Mouse (Mus musculus) urinary bladder, adult 2 months (tissue): ENCODE data around the gene Wnt3a. TPM values are rescaled to one million over a fixed set of nuclear protein-coding genes. Genes with fewer than 3 reads are reported as not detected.

Experiments
- DNase-seq: peaks from one replicate; pipeline ENCODE4 v3.0.0; 2022; ENCODE audit warnings: low spot score
- polyA plus RNA-seq: library from polyadenylated mRNA; depleted of rRNA; stranded (reverse); fragments of >200 nt; gene quantifications from 2 replicates; pipeline ENCODE4 v1.2.3, GENCODE M21; 2012

Gene Wnt3a
- polyA plus RNA-seq, 1 experiment = 0.03 TPM

- DNase-seq = no peak
Observed at GRCm38 (mm10) chr11:59262308-59262707, 28.2 kb downstream of the Wnt3a start.

- no peak for DNase-seq
Observed at GRCm38 (mm10) chr11:59260706-59261493, 29.7 kb downstream of the Wnt3a start.

DNA sequence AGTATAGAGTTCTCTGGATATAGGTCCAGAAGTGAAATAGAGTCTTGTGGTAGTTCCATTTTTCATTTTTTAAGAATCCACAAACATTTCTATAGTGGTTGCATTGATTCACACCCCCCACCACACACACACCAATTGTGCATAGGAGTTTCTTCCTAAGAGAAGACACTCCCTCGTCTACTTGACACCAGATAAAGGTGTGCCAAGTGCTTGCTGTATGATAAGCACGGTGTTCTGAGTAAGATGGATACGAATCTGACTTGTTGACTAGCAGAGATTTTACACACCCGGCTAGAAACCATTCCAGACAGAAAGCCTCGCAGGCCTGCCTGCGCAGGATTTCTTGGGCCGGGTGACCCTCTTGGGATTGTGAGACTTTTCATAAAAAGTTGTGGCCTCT, 30.9 kb downstream of the Wnt3a start:
- DNase-seq = no peak

GRCm38 (mm10) chr11:59248101-59248500, 42.5 kb downstream of the Wnt3a start:
- no peak for DNase-seq

DNA sequence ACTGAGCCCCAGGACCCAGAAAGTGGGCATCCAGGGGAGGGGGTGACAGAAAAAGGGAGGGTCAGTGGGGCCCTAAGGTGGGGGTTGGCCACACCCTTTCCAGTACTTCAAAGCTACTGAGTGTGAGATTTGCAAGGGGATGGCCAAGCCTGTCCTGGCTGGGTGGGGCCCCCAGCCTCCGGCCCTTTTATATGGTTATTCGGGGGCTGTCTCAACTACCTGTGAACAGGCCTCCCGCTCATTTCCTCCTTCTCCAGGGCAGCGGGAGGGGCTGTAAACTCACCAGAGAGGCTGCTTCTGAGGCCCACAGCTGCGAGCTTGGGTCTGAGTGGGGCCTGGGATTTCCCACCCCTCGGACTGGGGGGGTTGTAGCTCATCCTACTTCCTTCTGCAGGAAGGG, 46.7 kb downstream of the Wnt3a start:
- DNase-seq = no peak

DNA sequence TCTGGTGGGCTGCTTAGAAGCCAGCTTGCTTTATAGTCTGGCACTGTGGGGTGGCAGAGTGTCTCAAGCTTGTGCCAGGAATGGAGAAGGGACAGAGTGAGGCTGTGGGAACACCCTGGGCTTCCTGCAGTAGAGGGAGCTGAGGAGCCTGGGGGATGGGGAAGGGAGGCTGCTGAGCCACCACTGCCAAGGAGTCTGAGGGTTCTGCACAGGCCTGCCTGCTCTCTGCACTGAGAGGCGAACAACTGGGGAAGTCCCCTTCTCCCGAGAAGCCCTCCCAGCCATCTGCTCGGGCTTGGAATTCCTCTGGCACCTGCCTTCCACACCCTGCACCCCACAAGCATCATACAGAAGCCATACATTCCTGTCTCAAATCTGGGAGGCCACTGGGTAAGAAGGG, 48.7 kb downstream of the Wnt3a start:
- no peak for DNase-seq

DNA sequence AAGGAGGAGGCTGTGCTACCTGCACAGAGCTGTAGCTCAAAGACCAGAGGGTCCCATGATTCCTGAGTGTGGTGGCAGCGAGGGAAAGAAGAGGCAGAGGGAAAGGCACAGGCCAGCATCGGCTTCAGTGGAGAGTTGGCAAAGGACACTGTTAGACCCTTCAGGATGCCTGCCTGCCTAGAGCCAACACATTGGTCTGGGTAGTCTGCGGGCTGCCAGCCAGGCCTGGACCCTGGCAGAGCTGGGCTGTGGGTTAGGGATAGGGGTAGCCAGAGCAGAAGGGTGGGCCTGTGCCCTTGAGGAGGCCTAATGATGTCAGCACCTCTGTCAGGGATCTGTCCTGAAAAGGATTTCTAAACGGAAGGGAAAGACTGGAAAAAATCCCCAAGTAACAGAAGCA, 50.8 kb downstream of the Wnt3a start:
- no peak for DNase-seq

DNA sequence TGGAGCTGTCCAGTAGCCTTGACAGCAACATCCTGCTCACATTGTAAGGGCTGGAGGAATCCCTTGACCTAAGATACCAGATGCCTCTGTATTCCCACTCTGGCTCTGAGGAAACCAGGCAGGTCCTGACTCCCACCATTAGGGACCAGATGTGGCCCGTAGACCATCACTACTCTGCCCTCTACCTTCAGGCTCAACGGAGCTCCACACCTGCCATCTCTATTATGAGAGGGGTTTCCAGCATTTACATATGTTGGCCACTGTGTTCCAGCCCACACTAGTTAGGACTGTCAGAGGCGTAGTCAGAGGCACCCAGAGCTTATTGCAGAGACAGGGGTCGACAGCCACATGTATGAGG, 51.1 kb downstream of the Wnt3a start:
- no peak for DNase-seq

- DNase-seq = peak; percentile 49
Observed at GRCm38 (mm10) chr11:59238525-59239427, 51.8 kb downstream of the Wnt3a start.

GRCm38 (mm10) chr11:59232797-59233196, 57.8 kb downstream of the Wnt3a start:
- no peak for DNase-seq

- DNase-seq = peak; percentile 53
Observed at GRCm38 (mm10) chr11:59230144-59230760, 60.3 kb downstream of the Wnt3a start.

DNA sequence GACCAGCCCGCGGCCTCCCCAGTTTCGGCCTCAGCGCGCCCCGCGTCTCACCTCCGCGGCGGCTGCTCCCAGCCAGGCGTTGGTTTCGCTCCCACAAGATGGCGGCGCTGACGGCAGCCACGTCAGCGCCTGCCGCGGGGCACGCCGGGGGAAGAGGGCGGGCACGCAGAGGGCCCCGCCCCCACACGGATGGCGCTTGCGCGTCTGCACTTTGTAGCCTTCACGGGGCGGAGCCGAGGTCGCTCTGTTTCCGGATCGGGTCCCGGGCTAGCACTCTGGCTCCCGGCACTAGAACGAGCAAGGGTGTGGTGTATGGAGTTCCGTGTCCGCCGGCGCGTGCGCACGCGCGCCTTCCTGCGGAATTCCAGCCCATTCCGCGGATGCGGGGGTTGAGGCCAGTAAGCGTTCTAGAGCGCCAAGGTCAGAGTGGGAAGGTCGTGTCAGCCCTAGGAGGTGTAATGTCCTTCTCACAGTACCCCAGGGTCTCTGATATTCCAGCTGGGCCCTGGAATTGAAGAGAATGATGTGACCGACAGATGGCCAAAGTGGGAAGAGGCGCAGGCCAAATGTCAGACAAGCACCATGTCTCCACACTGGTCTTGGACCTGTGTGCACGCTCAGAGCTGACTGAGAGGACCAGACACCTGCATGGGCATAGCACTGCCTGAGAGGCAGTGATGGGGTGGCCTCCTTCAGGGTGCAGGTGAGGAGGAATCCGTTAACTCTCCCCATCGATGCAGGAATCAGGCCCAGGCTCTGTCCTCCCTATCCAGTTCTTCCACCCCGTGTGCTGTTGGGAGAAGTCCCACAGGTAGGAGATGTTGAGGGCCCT, 62.2 kb downstream of the Wnt3a start, which contains the start of gene Arf1:
Gene Arf1 (minus strand): TSS at position 149 of the 832 bp plus-strand sequence.
- DNase-seq = peak; percentile 97

DNA sequence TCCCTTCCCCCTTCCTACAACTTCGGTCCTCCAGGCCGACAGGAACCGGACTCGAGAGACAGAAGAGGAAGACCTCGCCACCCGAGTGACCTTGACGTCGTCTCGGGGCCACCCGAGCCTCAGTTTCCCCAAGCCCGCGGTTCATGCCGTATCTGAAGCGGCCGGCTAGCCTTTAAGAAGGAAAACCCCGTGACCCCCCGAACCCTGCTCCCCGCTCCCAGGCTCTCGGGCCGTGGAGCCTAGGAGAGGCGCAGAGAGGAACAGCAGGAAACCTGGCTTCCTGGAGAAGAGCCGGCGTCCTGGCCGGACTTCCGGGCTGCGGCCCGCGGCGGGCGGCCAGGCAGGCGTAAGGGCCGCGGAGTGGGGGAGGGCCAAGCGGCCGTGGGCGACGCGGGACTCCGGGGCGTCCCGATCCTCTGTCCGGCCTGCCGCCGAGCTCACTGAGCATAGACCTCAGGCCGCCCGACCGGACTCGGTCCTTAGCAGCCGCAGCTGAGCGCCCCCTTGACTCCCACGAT, 62.9 kb downstream of the Wnt3a start:
- no peak for DNase-seq

DNA sequence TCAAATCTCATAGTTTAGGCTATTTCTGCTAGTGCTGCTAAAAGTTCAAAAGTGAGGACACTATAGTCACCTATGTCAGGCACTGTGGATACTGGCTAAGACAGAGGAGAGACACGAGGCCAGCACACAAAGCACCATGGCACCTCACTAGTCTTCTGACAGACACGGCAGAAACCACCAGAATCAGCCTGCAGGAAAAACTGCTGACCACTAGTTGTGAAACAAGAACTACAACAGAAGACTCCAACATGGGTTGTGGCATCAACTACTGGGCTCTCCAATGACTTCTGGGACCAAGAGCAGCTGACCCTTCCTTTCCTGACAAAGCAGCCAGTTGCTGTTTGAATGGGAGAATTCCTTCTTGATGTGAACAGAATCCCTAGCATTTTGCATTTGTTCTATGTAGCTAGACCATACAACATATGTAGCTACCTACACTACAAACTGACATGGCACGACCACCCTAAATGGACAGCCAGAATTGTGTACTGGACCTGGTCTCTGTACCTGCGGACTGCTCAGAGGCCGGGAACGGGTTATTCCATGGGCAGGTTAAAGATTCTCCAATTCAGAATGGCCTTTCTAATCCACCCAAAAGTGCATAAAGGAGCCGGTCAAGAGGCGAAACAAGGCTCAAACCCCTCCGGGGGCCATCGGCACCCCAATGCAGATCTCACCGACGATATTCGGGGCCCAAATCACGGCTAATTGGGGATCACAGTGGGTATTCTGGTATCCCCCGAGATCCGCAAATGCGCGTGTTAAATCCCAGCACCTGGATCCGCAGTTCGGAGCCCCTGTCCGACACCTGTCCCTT, 63.6 kb downstream of the Wnt3a start:
- no peak for DNase-seq

DNA sequence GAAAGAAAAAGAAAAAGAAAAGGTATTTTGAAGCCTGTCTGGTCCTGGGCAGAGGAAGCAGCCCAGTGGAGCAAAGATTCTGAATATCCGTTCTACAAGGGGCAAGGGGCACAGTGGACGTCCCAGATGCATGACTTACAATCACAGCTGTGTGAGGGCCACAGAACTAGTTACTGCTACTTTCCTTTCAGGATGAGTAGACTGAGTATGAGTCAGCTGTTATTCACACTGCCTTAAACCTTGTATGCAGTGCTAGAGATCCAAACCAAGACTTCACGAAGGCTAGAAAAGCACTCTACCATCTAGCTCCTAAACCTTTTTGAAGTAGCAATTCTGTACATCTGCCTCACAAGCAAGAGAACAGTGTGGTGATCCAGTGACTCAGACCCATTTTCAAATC, 64.3 kb downstream of the Wnt3a start:
- DNase-seq = no peak

DNA sequence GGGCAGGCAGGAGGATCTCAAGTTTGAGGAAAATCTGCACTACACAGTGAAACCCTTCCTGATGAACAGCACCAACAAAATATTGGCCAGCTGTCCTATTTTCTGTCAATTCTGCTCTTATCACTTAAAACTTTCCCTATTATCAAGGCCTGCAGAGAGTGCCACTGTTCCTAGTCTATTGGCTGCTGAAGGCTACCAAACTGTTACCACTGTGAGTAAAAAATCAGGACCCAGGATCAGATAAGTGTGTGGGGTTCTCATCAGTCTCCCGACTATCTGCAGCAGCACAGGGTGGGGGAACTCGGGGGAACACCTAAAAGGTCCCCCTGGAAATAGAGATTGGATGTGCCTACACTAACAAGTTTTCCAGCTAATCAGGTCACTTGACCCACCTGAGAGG, 65.4 kb downstream of the Wnt3a start:
- no peak for DNase-seq

DNA sequence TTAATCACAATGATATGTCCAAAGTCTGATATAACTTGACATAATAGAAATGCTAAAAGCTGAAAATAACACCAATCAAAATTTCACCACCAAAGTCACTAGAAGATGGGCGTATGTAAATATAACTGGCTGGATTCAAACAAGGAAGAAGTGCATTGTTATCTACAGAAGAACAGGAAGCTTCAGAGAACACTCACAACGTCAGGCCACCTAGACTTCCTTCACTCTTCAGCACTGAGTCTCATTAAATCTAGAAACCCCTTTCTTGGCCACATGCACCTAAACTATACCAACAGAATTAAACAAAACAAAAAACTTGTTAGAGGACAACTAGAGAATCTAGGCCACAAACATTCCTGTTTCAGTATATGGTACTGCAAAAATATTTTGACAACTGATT, 66.1 kb downstream of the Wnt3a start:
- no peak for DNase-seq

DNA sequence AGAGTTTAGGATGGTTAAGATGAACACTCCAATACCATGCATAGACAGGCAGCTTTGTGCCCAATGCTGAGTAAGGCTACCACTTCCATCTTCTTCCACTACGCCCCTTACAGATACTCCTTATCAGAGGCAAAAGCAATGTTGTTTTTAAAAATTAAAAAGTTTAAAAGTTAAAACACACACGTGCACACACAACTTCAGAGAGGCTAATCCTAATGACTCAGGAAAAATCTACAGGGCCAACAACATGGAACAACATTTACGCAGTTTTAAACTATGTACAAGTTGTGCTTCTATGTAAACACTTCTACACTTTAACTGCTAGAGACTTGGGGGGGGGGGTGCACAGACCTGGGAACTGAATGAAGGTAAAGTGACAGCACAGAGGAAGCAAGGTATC, 66.5 kb downstream of the Wnt3a start:
- no peak for DNase-seq

GRCm38 (mm10) chr11:59222306-59222705, 68.2 kb downstream of the Wnt3a start:
- no peak for DNase-seq

- DNase-seq = no peak
Observed at GRCm38 (mm10) chr11:59221604-59222003, 68.9 kb downstream of the Wnt3a start.
